Mouse (Mus musculus) ovary, postnatal 14 days (tissue): ENCODE measurements around the gene Phox2a.

Source experiments
- DNase-seq: peaks from one replicate; pipeline ENCODE4 v3.0.0; 2022; ENCODE audit warnings: low spot score

Gene Phox2a

DNA sequence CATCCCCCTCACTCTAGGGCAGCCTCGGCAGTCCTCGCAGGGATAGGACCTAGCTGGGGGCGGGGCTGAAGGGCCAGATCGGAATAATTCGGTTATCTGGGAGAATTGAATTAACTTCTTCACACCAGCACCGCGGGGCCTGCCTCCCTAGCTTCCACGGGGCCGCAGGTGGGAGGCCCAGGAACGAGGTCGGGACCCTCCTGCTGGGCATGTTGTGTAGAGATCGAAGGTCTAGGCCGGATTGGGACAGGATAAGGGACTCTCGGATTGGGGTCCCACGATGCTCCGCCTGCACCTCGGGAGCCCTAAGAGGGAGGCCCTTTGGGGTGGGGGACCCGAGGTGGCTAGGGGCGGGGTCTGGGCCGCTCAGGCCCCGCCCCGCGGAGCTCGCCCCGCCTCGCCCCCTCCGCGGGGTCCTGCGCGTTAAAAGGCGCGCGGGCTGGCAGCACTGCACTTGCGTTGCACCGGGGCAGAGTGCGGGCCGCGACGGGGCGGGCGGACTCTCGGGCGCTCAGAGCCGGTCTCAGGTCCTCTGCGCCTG, at the start of gene Phox2a:
Gene Phox2a, plus strand, starts transcription at position 453 of the 541 bp plus-strand sequence.
- no peak for DNase-seq

DNA sequence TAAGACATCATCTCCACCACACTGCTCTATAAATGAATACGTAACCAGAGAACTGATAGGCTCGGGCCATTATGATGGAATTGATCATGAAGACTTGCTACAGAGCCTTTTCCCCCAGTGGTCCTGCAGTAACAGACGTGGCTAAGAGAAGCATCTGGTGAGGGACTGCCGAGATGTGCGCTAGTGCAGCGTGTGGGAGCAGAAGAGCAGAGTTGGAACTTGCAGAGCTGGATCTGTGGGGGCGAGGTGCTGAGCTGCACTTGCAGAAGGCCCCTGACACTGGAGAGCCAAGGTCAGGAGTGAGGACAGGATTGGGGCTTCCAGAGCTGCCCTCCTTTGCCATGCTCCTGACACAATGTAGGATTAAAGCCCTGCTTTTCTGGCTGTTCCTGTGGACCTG, 48.1 kb upstream of the Phox2a start:
- DNase-seq = no peak

DNA sequence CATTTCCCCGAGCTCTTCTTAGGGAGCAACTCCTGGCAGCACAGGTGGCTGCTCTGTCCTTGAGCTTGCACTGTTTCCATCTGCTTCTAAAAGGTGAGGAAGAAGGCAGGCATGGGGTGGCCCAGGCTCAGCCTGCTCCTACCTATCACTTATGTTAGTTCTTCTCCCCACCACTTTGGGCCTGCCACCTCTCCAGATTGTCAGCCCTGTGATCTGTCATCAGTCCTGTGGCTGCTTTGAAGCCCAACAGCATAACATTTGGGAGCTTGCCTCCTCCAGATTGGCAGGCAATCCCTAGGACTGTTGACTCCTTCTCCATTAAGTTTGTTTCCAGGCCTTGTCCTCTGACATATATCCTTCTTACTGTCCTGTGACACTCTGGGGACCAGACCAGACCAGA, 46.5 kb upstream of the Phox2a start:
- no peak for DNase-seq

DNA sequence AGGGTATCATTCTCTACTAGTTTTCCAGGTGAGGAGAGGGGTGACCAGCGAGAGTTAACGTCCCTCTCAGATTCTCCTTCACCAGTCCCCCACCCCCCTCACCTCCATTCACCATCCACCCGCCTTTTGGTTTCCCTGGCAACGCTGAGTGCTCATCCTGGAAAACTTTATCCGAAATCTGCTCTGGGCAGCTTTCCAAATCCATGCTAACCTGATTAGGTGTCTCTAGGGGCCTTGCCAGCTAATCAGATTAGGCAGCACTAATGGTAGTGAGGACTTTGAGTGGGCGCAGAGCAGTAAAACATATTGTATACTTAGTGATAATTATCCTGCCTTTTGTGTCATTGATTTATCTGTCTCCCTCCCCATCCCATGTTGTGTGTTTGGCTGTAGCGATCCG, 45.4 kb upstream of the Phox2a start:
- no peak for DNase-seq

DNA sequence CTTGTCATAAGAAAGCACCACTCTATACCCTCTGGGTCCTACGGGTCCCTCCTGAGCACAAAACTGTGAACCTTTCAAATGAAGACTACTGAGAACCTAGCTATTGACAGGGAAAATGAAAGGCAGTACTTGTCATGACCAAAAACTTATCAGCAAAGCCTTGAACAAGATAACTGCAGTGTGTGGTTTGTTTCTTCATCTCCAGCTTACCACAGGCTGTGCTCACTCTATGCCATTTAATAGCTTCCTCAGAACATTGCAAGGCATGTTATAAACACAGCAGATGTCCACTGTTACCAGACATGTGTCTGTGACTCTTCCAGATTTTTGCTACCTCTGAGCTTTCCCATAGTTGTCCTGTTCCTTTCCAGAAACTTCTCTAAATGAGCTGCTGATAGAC, 41.1 kb upstream of the Phox2a start:
- DNase-seq = no peak

DNA sequence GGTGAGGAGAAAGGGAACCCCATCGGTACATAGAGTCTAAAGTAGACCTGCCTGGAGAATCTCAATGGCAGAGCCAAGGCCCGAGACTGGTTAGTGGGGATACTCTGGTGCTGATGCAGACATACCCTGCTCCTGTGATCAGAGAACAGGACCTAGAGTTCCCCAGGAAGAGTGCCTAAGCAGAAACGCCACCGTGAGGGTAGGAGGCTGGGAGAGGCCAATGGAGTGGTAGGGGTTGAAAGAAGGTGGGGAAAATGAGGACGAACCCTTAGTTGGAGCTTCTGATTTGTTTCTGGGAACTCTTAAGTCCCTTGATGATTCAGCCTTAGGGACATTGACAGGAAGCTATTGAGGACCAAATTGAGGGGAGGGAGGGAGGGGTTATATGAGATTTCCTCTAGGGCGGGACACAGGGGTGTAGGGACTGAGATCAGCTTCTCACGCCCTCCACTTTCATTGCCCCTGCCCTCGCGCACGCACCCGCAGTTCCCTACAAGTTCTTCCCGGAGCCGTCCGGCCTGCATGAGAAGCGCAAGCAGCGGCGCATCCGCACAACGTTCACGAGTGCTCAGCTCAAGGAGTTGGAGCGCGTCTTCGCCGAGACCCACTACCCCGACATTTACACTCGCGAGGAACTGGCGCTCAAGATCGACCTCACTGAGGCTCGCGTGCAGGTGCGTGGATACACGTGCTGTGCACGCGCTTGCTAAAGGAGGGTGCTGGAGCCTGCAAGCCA, 2.4 kb downstream of the Phox2a start:
- no peak for DNase-seq

DNA sequence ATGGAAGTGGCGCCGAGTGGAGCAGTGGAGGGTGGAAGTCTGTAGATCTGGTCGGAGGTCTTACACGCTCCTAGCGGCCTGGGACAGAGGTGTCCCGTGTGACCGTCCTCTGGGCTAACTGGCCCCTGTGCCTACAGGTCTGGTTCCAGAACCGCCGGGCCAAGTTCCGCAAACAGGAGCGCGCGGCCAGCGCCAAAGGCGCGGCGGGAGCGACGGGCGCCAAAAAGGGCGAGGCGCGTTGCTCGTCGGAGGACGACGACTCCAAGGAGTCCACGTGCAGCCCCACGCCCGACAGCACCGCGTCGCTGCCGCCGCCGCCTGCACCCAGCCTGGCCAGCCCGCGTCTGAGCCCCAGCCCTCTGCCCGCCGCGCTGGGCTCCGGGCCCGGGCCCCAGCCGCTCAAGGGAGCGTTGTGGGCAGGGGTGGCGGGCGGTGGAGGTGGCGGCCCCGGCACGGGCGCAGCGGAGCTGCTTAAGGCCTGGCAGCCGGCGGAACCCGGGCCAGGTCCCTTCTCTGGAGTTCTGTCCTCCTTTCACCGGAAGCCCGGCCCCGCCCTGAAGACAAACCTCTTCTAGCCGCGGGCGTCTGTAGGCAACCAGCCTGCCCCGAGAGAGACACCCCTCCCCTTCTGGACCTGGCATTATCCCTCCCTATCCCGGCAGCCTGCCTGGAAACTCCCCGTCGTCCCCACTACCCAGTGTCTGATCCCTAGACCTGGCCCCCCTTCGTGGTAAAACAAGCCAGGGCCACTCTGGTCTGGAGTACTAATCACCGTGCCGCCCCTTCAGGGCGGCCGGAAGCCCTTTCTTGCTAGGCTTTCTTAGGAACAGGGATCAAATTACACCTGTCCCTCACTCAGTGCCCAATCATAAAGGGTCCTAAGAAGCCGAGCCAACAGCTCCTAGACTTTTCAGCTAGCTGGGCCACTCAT, 3.7 kb downstream of the Phox2a start:
- DNase-seq = no peak

DNA sequence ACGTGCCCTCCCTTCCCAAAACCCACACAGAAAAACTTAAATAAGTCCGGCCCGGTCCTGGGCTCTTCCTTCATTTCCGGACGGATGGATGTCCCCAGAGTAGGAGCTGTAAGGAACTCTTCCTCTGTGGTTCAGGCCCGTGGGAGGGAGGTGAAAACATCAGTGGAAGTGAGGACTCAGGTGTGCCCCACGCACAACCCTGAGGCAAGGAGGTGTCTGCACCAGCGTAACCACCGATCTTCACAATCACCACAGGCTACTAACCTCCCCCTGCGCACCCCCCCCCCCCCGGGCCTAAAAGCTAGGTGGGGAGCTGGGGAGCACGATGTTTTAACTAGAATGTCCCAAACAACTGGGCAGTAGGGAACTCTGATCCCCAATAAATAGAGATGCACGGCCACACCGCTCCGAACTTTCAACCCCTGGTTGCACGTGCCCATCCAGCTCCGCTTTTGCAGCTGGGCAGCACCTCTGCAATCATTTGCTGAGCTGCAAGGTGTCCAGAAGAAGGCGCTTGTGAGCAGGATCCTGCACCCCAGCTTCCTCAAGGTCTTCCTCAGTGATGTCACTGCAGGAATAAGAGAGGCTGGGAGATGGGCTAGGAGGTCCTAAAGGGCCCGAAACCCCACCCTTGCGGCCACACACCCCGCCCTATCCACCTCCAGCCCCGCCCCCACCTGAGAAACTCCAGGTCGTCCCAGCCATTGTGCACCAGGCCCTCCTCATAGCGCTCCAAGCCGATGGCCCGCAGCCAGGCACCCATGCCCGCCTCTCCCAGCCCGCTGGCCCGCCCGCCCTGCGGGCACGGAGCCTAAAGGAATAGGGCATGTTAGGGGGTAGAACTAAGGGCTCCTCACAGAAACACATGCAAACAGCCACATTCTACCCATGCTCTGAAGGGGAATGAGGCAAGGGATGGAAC, 5.0 kb downstream of the Phox2a start:
- no peak for DNase-seq

DNA sequence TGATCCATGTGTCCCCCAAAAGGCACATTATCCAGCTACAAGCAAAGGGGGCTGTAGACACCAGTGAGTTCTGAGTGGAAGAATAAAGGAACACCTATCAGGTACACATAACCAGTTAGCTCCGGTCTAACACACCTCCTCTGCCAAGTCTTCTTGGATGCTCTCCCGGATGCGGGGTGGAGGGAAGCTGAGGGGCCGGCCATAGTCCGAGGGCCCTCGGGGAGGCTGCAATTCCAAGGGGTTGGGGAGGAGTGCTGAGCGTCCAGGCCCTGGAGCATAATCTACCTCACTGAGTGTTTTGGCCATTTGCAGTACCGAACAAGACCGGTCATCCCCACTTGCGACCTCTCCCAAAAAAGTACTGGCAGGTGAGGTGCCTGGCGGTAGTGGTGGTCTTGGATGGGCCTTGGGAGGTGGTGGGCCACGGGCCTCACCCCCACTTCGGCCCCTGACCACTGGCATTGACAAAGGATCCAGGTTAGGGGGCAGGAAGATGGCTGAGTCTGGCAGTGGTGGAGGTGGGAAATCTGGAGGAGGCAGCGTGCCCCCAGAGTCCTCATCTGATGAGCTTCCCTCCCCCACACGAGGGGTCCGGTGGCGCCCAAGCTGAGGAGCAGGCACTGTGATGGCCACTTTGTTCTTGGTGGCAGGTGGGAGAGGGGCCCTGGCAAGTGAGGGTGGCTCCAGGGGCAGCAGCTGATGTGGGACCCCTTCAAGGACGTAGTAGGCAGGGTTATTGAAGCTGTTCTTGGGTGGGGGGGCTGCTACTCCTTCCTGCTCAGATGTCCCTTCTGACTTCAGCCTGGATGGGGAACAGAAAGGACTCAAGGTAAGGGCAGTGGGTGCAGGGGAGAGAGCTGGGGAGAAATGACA, 5.9 kb downstream of the Phox2a start:
- no peak for DNase-seq

DNA sequence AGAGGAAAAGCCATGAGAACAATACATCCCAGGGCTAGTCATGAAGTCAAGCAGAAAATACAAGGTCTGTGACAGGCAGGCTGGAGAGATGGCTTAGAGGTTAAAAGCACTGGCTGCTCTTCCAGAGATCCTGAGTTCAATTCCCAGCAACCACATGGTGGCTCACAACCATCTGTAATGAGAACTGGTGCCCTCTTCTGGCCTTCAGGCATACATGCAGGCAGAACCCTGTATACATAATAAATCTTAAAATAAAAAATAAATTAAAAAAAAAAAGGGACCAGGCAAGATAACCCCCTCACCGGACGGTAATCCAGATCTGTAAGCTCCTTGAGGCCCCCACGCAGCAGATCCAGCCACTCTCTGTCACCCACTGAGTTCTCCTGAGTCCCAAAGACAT, 12.3 kb downstream of the Phox2a start:
- DNase-seq = no peak

DNA sequence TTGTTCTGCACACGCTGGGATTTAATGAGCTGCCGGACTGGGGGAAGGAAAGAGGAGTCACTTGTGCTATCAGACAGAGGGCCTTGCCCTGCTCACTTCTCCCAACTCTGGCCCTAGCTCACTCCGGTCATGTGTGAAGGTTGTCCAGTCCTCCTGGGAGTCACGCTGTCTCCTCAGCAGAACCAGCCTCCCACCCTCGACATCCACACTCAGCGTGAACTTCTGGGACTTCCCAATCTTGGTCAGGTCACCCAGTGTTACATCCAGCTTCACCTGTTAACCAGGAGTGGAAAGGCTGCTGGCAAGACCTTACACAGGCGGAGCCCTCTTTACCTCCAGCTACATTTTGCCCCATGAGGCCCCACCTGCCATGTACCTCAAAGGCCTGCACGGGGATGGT, 13.3 kb downstream of the Phox2a start:
- DNase-seq = no peak

DNA sequence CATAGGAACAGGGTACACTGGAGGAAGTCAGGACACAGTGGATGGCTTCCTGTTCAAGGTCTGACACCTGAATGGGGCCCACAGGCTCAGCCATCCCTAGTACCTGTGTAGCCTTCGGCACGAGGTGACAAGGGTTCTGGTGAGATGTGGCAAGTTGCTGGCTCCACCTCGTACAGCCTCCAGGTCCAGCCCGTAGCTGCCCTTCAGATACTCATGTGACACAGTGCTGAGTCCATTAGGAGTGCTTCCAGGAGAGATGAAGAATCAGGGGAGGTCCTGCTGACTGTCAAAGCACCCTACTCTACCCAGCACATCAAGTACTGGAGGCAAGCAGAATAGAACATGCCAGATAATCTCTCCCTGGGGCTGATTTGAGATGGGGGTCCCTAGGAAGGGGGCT, 14.3 kb downstream of the Phox2a start:
- no peak for DNase-seq

DNA sequence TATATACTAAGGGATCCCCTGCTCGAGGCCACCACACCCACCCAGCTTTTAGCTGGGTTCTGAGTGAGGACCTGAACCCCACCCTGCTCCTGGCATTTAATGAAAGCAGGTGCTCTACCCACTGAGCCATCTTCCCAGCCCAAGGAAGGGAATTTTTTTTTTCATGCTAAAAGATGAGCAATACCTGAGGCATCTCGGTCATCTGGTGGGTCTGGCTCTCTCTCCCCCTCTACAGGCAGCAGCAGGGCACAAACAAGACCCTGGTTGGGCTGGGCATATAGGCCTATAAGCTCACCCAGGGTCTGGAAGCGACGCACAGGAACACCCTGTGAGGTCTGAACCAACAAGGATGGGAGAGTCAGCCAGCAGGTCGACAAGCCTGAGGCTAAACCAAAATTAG, 15.2 kb downstream of the Phox2a start:
- DNase-seq = no peak

DNA sequence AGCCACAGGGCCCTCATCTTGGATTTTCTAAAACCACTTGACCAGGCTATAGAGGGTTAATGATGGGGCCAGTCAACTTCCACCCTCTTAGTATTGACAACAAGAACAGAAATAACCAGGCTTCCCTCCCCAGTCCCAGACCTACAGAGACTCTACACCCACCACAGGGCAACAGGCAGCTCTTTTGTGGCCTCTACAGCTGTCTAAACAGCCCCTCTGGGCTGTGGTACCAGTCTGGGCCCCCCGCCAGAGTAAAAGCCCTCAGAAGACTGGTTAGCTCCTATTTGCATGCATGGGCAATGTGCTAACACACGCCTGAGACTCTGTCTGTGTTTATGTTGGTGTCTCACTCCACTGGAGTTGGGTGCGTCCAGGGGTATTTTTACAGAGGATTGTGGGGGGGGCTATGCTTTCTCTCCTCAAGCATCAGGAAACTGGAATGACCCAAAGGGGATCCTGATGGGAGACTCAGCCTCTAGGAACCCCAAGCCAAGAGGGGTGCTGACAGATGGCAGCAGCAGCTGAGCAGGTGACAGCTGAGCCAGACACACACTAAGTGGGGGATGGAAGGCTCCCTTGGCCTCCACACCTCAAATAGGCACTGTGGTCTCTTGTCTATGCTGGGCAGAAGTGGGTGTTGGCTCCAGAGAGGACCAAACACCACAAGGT, 15.9 kb downstream of the Phox2a start:
- DNase-seq = no peak

DNA sequence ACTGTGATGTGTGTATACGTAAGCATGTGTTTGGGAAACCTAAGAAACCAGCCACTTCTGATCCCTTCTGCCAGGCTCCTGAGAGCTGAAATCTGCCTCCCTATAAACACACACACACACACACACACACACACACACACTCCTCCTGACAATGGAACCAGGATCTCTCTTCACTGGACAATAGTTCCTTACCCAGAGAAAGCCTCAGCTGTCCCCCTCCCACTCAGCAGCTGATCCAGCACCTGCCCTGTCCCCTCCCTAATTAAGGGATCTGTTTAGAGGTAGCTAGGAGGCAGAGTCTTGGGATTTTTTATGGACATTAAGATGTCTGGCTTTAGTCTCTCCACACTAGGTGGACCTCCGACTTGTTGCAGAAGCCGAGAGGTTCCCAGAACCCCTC, 16.8 kb downstream of the Phox2a start:
- no peak for DNase-seq

DNA sequence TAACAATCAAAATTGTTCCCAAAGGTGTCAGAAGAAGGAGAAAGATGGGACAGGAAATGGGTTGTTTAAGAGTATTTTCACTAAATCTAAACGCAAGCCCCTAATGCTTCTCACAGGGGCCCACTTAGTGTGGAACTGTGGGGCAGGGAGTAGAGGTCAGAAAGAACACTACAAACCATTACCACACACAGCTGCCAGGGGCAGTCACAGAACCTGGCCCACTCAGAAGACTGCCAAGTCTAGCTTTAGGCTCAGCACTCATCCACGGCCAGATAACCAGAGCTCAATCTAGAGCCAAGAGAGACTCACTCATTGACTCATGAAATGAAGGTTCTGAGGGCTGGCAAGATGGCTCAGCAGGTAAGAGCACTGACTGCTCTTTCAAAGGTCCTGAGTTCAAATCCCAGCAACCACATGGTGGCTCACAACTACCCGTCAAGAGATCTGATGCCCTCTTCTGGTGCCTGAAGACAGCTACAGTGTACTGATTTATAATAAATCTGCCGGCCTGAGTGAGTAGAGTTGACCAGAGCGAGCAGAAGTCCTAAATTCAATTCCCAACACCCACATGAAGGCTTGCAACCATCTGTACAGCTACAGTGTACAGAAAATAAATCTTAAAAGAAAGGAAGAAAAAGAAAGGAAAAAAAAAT, 17.5 kb downstream of the Phox2a start:
- DNase-seq = no peak

DNA sequence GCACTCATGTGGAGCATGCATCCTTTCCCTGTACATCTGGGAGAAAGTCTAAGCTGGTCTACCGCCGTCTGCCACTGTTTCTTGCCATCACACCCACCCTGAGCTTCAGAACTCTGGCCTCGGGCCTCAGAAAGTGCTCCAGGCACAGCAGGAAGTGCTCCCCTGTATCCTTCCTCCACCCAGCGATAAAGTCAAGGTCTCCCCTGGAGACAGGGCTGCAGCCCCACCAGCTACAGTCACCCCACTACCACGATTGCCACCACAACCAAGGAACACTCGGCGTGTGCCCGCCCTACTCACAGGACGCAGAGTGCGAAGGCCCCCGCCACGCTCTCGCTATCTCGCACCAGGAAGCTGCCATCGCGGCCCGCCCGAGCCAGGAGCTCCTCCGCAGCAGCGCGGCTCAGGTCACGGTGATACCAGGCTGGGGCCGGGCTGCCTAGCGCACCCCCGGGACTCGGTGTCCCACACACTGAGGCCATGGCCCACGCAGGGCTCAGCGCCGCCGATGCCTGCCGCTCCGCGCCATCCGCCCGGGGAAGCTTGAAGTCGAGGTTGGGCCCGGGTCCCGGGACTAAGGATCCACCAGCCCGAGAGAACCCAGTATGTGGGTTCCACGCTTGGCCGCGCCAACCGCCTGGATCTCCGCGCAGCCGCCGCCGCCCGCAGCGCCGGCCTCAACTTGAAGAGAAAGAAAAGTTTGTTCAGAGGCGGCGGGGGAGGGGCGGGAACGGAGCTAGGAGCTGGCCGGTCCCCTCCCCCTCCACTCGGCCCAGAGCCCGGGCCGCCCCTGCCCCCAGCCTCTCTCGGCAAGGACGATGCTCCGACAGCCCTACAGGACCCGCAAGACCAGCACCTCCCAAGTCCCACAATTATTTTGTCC, 18.4 kb downstream of the Phox2a start:
- peak; percentile 53 for DNase-seq

DNA sequence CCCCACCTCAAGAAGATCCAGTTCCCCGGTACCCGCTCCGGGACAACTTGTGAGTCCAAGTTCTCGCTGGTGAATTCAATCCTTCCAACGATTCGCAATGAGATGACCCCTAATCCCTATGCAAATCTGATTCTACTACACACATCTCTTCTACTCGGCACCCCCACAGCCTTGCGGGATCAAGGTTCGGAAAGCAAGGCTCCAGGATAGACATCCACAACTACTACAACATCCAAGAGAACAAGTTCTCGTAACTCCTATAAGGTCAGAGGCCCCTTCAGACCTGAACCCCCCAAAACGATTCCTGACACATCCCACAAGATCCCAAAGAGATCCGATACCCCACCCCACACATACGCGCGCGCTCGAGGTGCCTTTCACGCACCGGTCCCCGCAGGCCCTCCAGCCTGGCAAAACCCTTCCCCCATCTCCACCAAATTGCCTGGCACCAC, 19.1 kb downstream of the Phox2a start:
- no peak for DNase-seq
